Mouse (Mus musculus): ENCODE measurements around the gene Tm7sf2. TPM values are rescaled to one million over a fixed set of nuclear protein-coding genes. Genes with fewer than 3 reads are reported as not detected.

The Tm7sf2 gene
- total RNA-seq, 1 experiment = 14.0 TPM

GRCm38 (mm10) chr19:6038326-6038725, 29.8 kb downstream of the Tm7sf2 start:
- no peak for DNase-seq (ENCODE audit: low read depth, low spot score)
- in situ Hi-C loops (cut with MboI; ENCODE audit: low sequenced_read_pairs in 2 of 2, unreplicated experiment in 2 of 2) = no loop called here
- H3K36me3 ChIP-seq (ENCODE audit: control insufficient read depth, insufficient read depth, low read length, poor library complexity, severe bottlenecking) = no peaks in the 10 kb centered on the region
- no peak overlapping the region for H3K4me3 ChIP-seq (ENCODE audit: insufficient read depth in 1 of 2, low read depth in 1 of 2, low read length in 2 of 2, poor library complexity in 1 of 2, severe bottlenecking in 1 of 2)
- TF ChIP-seq ZC3H11A (IDR thresholded peaks at IDR 0.05; ENCODE audit: borderline replicate concordance, low read depth, low read length) (no peak), HCFC1 (IDR thresholded peaks at IDR 0.05; ENCODE audit: borderline replicate concordance, insufficient read depth, low read length) (no peak), MAFK (IDR thresholded peaks at IDR 0.05; ENCODE audit: insufficient read depth, low read depth, low read length) (no peak), CHD2 (IDR thresholded peaks at IDR 0.05; ENCODE audit: low read depth, low read length) (no peak), ZNF384 (IDR thresholded peaks at IDR 0.05; ENCODE audit: low read depth, low read length) (no peak)
- no peaks in the 10 kb centered on the region for H3K9me3 ChIP-seq (ENCODE audit: control insufficient read depth, insufficient read depth, low read depth, low read length)
- no peak overlapping the region for H3K27ac ChIP-seq (ENCODE audit: insufficient read depth, low read depth, low read length, poor library complexity, severe bottlenecking)
- no peak overlapping the region for H3K9ac ChIP-seq (ENCODE audit: insufficient read depth, low read depth, low read length, poor library complexity, severe bottlenecking)
- no peaks in the 10 kb centered on the region; a peak in 1 of 4 replicates for H3K4me1 ChIP-seq (ENCODE audit: control insufficient read depth in 2 of 2, insufficient read depth in 2 of 2, low read length in 2 of 2, poor library complexity in 1 of 2)

GRCm38 (mm10) chr19:6037695-6038094, 30.5 kb downstream of the Tm7sf2 start:
- Histone ChIP-seq H3K27ac (ENCODE audit: insufficient read depth, low read depth, low read length, poor library complexity, severe bottlenecking) (no peak overlapping the region), H3K4me3 (ENCODE audit: insufficient read depth in 1 of 2, low read depth in 1 of 2, low read length in 2 of 2, poor library complexity in 1 of 2, severe bottlenecking in 1 of 2) (no peak overlapping the region), H3K9ac (ENCODE audit: insufficient read depth, low read depth, low read length, poor library complexity, severe bottlenecking) (no peak overlapping the region), H3K4me1 (ENCODE audit: control insufficient read depth in 2 of 2, insufficient read depth in 2 of 2, low read length in 2 of 2, poor library complexity in 1 of 2) (no peaks in the 10 kb centered on the region; a peak in 1 of 4 replicates), H3K36me3 (ENCODE audit: control insufficient read depth, insufficient read depth, low read length, poor library complexity, severe bottlenecking) (no peaks in the 10 kb centered on the region), H3K9me3 (ENCODE audit: control insufficient read depth, insufficient read depth, low read depth, low read length) (no peaks in the 10 kb centered on the region)
- no peak for TF ChIP-seq MAFK (IDR thresholded peaks at IDR 0.05; ENCODE audit: insufficient read depth, low read depth, low read length)
- no peak for TF ChIP-seq ZNF384 (IDR thresholded peaks at IDR 0.05; ENCODE audit: low read depth, low read length)
- TF ChIP-seq HCFC1 (IDR thresholded peaks at IDR 0.05; ENCODE audit: borderline replicate concordance, insufficient read depth, low read length) = no peak
- TF ChIP-seq ZC3H11A (IDR thresholded peaks at IDR 0.05; ENCODE audit: borderline replicate concordance, low read depth, low read length) = no peak
- no peak for TF ChIP-seq CHD2 (IDR thresholded peaks at IDR 0.05; ENCODE audit: low read depth, low read length)
- no peak for DNase-seq (ENCODE audit: low read depth, low spot score)
- in situ Hi-C loops (cut with MboI; ENCODE audit: low sequenced_read_pairs in 2 of 2, unreplicated experiment in 2 of 2) = no loop called here

- Histone ChIP-seq H3K9me3 (ENCODE audit: control insufficient read depth, insufficient read depth, low read depth, low read length) (no peaks in the 10 kb centered on the region), H3K9ac (ENCODE audit: insufficient read depth, low read depth, low read length, poor library complexity, severe bottlenecking) (no peak overlapping the region), H3K36me3 (ENCODE audit: control insufficient read depth, insufficient read depth, low read length, poor library complexity, severe bottlenecking) (no peaks in the 10 kb centered on the region), H3K4me1 (ENCODE audit: control insufficient read depth in 2 of 2, insufficient read depth in 2 of 2, low read length in 2 of 2, poor library complexity in 1 of 2) (peaks cover 2 to 3% of the 10 kb centered on the region in 2 experiments; a peak in 1 of 4 replicates), H3K4me3 (ENCODE audit: insufficient read depth in 1 of 2, low read depth in 1 of 2, low read length in 2 of 2, poor library complexity in 1 of 2, severe bottlenecking in 1 of 2) (no peak overlapping the region), H3K27ac (ENCODE audit: insufficient read depth, low read depth, low read length, poor library complexity, severe bottlenecking) (no peak overlapping the region)
- in situ Hi-C loops (cut with MboI; ENCODE audit: low sequenced_read_pairs in 2 of 2, unreplicated experiment in 2 of 2) = no loop called here
- DNase-seq (ENCODE audit: low read depth, low spot score) = no peak
- TF ChIP-seq ZNF384 (IDR thresholded peaks at IDR 0.05; ENCODE audit: low read depth, low read length) = no peak
- TF ChIP-seq MAFK (IDR thresholded peaks at IDR 0.05; ENCODE audit: insufficient read depth, low read depth, low read length) = no peak
- no peak for TF ChIP-seq HCFC1 (IDR thresholded peaks at IDR 0.05; ENCODE audit: borderline replicate concordance, insufficient read depth, low read length)
- no peak for TF ChIP-seq ZC3H11A (IDR thresholded peaks at IDR 0.05; ENCODE audit: borderline replicate concordance, low read depth, low read length)
- TF ChIP-seq CHD2 (IDR thresholded peaks at IDR 0.05; ENCODE audit: low read depth, low read length) = no peak
Observed at GRCm38 (mm10) chr19:6035966-6036585, 32.1 kb downstream of the Tm7sf2 start.

- 0 out of 2 replicates have a peak overlapping the region, but pooled peaks have one; percentile 4 for H3K27ac ChIP-seq (ENCODE audit: insufficient read depth, low read depth, low read length, poor library complexity, severe bottlenecking)
- no peaks in the 10 kb centered on the region for H3K36me3 ChIP-seq (ENCODE audit: control insufficient read depth, insufficient read depth, low read length, poor library complexity, severe bottlenecking)
- TF ChIP-seq CHD2 (IDR thresholded peaks at IDR 0.05; ENCODE audit: low read depth, low read length) = no peak
- TF ChIP-seq ZNF384 (IDR thresholded peaks at IDR 0.05; ENCODE audit: low read depth, low read length) = no peak
- TF ChIP-seq HCFC1 (IDR thresholded peaks at IDR 0.05; ENCODE audit: borderline replicate concordance, insufficient read depth, low read length) = no peak
- TF ChIP-seq MAFK (IDR thresholded peaks at IDR 0.05; ENCODE audit: insufficient read depth, low read depth, low read length) = no peak
- no peak for TF ChIP-seq ZC3H11A (IDR thresholded peaks at IDR 0.05; ENCODE audit: borderline replicate concordance, low read depth, low read length)
- H3K4me1 ChIP-seq (ENCODE audit: control insufficient read depth in 2 of 2, insufficient read depth in 2 of 2, low read length in 2 of 2, poor library complexity in 1 of 2) = peaks cover 16 to 17% of the 10 kb centered on the region in 2 experiments
- in situ Hi-C loops (cut with MboI; ENCODE audit: low sequenced_read_pairs in 2 of 2, unreplicated experiment in 2 of 2) = no loop called here
- no peak overlapping the region for H3K4me3 ChIP-seq (ENCODE audit: insufficient read depth in 1 of 2, low read depth in 1 of 2, low read length in 2 of 2, poor library complexity in 1 of 2, severe bottlenecking in 1 of 2)
- DNase-seq (ENCODE audit: low read depth, low spot score) = no peak
- no peaks in the 10 kb centered on the region for H3K9me3 ChIP-seq (ENCODE audit: control insufficient read depth, insufficient read depth, low read depth, low read length)
- H3K9ac ChIP-seq (ENCODE audit: insufficient read depth, low read depth, low read length, poor library complexity, severe bottlenecking) = no peak overlapping the region
Observed at GRCm38 (mm10) chr19:6030520-6031280, 37.5 kb downstream of the Tm7sf2 start.

Data from ES-E14 (cell line).